Mouse (Mus musculus): ENCODE measurements around the gene Hormad2. TPM values are rescaled to one million over a fixed set of nuclear protein-coding genes. Genes with fewer than 3 reads are reported as not detected.

Hormad2 gene
- total RNA-seq, 1 experiment from 2014 or later: 2.3 TPM

DNA sequence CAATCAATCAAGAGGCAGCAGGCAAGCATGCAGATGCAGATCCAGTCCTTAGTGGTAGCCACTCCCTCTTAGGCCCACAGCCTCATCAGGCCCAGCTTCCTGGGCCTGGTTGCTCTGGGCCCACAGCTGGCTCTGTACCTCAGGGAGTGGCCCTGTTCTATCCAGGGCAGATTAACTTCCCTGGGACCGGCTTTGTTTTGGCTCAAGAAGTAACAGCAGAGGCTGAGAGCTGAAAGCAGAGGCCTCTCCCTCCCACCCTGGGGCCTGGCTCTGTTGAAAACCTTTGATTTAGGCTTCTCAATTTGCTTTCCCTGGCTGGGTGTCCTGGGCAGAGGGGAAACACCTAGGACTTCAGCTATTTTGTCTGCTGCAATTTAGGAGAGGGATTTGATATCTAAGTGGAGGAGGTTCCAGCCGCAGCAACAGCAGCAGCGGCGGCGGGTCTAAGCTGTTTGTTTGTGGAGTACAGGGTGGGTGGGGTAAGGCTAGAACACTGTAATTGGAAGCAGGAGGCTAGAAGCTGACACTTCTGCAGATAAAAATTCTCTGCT is 138.5 kb downstream of the Hormad2 start:
- DNase-seq: peak; percentile 28

DNA sequence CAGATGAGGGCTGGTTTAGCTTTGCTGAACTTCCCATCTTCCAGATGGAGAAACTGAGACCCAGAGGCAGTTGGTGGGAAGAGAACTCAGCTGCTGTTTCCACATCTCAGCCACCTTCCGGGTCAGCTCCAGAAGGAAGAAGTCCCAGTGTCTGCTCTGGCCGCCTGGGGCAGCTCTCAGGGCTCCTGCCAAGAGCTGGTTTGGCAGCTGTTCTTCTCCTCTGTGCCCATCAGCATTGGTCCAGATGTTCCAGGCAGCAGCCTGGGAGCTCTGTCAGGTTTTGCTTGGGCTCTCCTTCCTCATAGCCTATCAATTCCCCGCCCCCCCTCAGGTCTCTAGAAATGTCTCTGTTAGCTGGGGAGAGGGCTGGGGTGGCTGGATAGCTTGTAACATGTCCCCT is 140.2 kb downstream of the Hormad2 start:
- DNase-seq: no peak

DNA sequence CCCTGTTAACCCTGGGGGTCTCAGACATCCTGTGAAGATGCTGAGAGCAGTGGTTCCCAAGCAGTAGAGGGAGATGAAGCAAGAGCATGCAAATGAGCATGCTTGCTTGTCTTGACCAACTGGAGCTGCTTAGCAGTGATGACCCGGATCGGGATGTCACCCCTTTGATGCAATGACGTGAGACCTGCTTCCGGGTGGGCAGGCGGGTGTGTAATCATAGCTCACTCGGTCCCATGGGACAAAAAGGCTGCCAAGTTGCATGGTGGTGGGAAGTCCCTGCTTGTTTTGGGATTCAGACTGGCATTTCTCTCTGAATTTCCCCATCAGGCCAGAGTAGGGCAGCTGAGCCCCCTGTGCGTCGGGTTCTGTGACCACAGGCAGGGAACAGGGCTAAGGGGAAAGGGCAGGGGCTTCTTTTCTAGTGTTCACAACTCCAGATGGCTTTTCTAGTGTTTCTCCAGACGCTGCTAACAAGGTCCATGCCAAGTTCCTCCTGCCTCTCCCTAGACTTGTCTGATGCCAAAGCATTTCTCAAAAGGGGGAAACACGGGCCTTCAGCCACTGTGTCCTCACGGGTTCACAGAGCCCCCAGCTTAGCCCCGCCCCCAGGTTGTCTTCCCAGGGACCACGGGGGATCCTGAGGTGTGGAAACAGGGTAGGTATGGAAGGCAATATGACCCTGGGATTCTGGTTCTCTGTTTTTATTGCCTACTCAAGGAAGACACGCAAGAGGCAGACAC is 141.0 kb downstream of the Hormad2 start:
- DNase-seq: peak; percentile 49

DNA sequence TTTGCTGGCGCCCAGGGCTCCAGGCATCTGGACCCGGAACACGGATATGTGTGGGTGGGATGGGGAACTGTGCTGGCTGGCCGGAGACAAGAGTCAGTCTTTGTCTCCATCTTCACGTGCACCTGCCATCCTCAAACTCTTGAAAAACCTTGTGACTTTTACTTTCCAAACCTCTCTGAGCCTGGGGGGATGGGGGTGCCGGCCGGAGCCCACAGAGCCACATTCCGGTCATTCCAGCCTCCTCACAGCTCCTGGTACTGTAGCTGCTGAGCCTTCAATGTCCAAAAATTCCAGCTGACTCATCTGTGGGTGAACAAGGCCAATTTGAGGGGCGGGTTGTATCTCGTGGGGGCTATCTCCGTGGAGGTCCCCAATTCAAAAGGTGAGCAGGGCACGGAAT is 141.7 kb downstream of the Hormad2 start:
- peak; percentile 48 for DNase-seq

DNA sequence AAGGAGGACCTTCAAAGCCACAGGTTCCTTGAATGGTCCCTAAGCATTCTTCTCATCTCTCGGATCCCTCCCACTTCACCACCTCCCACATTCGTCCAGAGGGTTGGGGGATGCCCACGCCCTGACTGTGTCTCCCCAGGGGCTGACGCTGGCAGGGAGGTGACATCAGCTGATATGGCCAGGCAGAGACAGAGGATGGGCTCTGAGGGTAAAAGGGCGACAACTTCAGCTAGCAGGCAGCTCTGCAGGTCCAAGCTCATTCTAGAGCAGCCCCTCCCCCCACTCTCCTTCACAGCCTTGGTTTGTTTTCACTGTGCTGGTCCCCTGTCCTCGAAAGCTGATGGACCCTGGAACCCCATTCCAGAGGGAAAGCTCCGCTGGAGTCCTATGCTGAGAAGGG is 142.3 kb downstream of the Hormad2 start:
- DNase-seq: no peak

DNA sequence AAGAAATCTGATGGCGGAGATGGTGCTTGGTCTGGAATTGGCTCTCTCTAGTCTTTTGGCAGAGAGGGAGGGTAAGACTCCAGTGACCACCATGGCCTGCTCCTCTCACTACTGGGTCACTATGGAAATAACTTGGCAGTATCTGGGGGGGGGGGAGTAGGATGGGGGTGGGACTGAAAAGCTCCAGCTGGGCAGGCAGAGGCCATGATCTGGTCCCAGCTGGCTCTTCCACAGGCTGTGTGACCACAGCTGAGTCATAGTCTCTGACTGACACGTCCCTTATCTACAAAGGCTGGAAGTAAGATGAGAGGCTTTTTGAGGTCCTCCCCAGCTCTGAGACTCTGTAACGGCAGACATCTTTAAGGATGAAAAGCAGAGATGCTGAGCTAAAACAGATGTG is 143.2 kb downstream of the Hormad2 start:
- DNase-seq: peak; percentile 45

DNA sequence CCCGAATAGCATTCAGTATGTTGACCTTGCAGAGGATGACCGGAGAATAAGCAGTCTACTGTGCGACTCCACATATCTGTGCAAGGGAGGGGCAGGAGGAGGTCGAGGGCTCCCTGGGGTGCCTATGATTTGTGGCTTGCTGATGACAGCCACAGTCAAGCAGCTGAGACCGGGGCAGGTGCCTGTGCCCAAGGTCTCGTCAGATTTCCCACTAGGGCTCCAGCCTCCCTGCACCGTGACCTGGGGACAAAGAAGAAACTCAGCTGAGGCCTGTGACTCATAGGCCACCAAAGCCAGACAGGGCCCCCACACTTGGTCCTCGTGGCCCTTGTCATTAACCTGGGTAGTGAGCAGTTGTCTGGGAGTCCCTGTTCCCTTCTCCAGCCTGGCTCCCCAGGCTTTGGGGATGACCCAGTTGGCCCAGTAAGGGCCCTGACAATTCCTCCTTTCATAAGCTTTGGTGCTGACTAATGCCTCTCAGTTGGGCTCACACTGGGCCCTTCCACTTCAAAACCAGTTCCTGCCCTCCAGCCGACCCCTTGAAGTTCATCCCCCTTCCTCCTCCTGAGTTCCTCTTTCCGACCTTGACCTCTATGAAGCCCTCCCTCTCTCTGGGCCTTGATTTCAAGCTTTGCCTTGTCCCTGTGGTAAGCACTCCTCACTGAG is 144.2 kb downstream of the Hormad2 start:
- peak; percentile 37 for DNase-seq

Other genes starting within 250 kb of the Hormad2 start
- gene Castor1, start 222.9 kb downstream of the Hormad2 start, total RNA-seq (2021): 6.1 and 8.5 TPM in 2 replicates
- 0.41 TPM in 1 of 2 replicates, not detected in the other for gene Osm, start 204.7 kb downstream of the Hormad2 start, total RNA-seq (2021)
- gene Lif, start 183.5 kb downstream of the Hormad2 start, total RNA-seq (2021): 0.44 and 0.90 TPM in 2 replicates
- 49.8 and 53.9 TPM in 2 replicates for gene Mtmr3, start 153.8 kb upstream of the Hormad2 start, total RNA-seq (2021)
- not detected in 2 replicates for gene Gm11032, start 179.0 kb upstream of the Hormad2 start, total RNA-seq (2021)
- gene Ascc2, start 196.6 kb upstream of the Hormad2 start, total RNA-seq (2021): 31.3 and 36.4 TPM in 2 replicates

Data from adrenal gland, postnatal 14 days (tissue).